Mouse (Mus musculus) hindbrain, embryonic 15.5 days (tissue): ENCODE measurements around the gene Rnf169. TPM values are rescaled to one million over a fixed set of nuclear protein-coding genes. Genes with fewer than 3 reads are reported as not detected.

Source experiments
- ATAC-seq: fragments of 200-750 bp; cut with Nextera tagmentation; 2 replicates; pipeline ENCODE4 v1.8.0; 2017; ENCODE audit warnings: low read depth, moderate number of reproducible peaks, moderate TSS enrichment; ENCODE audit not compliant: low FRiP score
- H3K27ac ChIP-seq: fragments of 300-500 bp; sonication (generic); replicated peaks from 2 replicates; pipeline ENCODE4 v1.5.1; 2015; ENCODE audit warnings: mild to moderate bottlenecking, inconsistent platforms
- H3K27me3 ChIP-seq: fragments of 300-500 bp; sonication (generic); 2 replicates; pipeline ENCODE4 v1.6.1; 2015; ENCODE audit warnings: control low read depth, inconsistent platforms
- H3K36me3 ChIP-seq: fragments of 300-500 bp; sonication (generic); 2 replicates; pipeline ENCODE4 v1.6.1; 2015; ENCODE audit warnings: control low read depth, inconsistent platforms
- H3K4me1 ChIP-seq: fragments of 300-500 bp; sonication (generic); replicated peaks from 2 replicates; pipeline ENCODE4 v1.6.1; 2015; ENCODE audit warnings: control low read depth, inconsistent platforms
- H3K4me2 ChIP-seq: fragments of 300-500 bp; sonication (generic); 2 replicates; pipeline ENCODE4 v1.6.1; 2015; ENCODE audit warnings: moderate library complexity, mild to moderate bottlenecking, inconsistent platforms
- H3K4me3 ChIP-seq: fragments of 300-500 bp; sonication (generic); 2 replicates; pipeline ENCODE4 v1.5.1; 2015; ENCODE audit warnings: mild to moderate bottlenecking, inconsistent platforms
- H3K9ac ChIP-seq: fragments of 300-500 bp; sonication (generic); 2 replicates; pipeline ENCODE4 v1.6.1; 2015; ENCODE audit warnings: inconsistent platforms
- H3K9me3 ChIP-seq: fragments of 300-500 bp; sonication (generic); 2 replicates; pipeline ENCODE4 v1.6.1; 2016; ENCODE audit warnings: control low read depth, inconsistent platforms
- WGBS: fragments of 180-500 bp; shearing (Covaris S2); methylation state at CpG from one replicate; pipeline ENCODE4 v1.1.7; 2015; 5-methylcytosine and 5-hydroxymethylcytosine counted together
- polyA plus RNA-seq: library from polyadenylated mRNA; unstranded; fragments of >200 nt; fragmentation: Nextera tagmentation; extraction: Ambion mirVana; gene quantifications from 2 replicates; pipeline ENCODE4 v1.2.1, GENCODE M21; 2015

The Rnf169 gene
- 4.6 and 4.9 TPM in 2 replicates for polyA plus RNA-seq

DNA sequence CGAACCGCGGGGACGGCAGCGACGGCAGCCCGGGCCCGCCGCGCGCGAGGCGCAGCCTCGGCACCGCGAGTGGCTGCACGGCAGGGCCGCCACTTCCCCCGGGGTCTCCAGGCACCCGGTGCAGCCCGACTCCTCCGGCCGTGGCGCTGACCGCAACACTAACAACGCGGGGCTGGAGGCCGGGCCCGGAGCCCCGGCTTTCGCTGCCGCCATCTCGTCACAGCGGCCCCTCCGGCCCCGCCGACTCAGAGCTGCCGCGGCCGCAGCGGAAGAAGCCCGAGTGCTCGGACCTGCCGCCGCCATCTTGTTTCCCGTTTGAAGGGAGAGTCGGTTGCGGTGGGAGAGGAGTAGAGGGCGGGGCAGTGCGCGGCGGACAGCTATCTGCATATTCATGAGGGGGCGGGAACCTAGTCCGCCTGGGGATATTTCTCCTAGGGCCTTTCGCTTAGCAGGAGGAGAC lies at the start of gene Rnf169:
Gene Rnf169, minus strand, starts transcription at position 317 of the 460 bp plus-strand sequence.
- Histone ChIP-seq H3K4me1 (peaks cover 25% of the 10 kb centered on the region), H3K36me3 (no peaks in the 10 kb centered on the region), H3K9ac (peak within 1 kb of the TSS; percentile 67), H3K9me3 (no peaks in the 10 kb centered on the region), H3K27me3 (no peaks in the 10 kb centered on the region), H3K4me3 (peak within 1 kb of the TSS; percentile 73), H3K4me2 (peak within 1 kb of the TSS; percentile 71), H3K27ac (peak within 1 kb of the TSS; percentile 93)
- ATAC-seq: peak; percentile 96
- WGBS: 0% methylated on average over 39 of the region's 55 CpGs

DNA sequence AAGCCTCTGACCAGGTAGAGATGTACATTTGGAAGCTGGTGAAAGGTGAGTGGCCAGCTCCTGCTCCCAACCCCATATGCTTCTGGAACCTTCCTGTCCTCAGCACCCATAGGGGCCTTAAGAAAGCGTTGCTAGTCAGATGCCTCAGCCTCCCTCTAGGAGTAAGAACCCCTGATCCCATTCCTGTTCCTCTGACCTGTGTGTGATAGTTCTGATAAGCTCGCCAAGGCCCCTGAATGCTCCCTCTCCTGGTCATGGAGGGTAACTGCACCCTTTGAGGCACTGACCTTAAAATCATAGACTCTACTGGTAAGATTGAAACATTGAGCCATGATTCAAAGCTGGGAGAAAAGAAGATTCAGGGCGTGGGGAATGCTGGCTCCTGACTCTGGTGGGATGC lies 49.1 kb upstream of the Rnf169 start:
- no peak overlapping the region for H3K4me3 ChIP-seq
- H3K27me3 ChIP-seq: no peaks in the 10 kb centered on the region
- no peaks in the 10 kb centered on the region for H3K9me3 ChIP-seq
- no peak overlapping the region for H3K9ac ChIP-seq
- H3K27ac ChIP-seq: no peak overlapping the region
- no peaks in the 10 kb centered on the region for H3K36me3 ChIP-seq
- H3K4me2 ChIP-seq: no peak overlapping the region
- WGBS: 33% methylated on average over 3 of the region's 3 CpGs
- no peaks in the 10 kb centered on the region for H3K4me1 ChIP-seq
- ATAC-seq: no peak

- H3K36me3 ChIP-seq: no peaks in the 10 kb centered on the region
- no peak overlapping the region for H3K9ac ChIP-seq
- H3K4me1 ChIP-seq: no peaks in the 10 kb centered on the region
- no peak overlapping the region for H3K27ac ChIP-seq
- no peak for ATAC-seq
- 70% methylated on average over 5 of the region's 5 CpGs for WGBS
- H3K4me3 ChIP-seq: no peak overlapping the region
- H3K27me3 ChIP-seq: no peaks in the 10 kb centered on the region
- H3K9me3 ChIP-seq: no peaks in the 10 kb centered on the region
- no peak overlapping the region for H3K4me2 ChIP-seq
Observed at GRCm38 (mm10) chr7:100027353-100027752, 47.1 kb upstream of the Rnf169 start.

DNA sequence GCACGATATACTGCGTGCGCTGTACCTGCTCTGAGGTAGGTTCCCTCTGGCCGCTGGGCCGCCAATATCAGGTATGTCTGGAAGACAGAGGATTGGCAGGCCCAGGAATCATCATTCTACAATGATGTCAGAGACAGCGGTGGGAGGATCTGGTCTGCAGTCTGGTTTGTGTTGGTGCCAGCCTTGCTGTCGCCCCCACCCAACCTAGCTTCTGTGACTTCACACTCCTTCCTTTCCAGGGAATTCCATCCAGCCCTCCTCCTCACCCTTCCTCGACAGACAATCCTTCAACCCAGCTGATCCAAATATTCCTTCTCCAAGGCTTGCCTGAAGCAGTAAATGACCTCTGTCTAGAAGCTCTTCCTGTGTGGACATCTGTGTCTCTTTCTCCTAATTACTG lies 36.8 kb upstream of the Rnf169 start:
- H3K27me3 ChIP-seq: no peaks in the 10 kb centered on the region
- H3K36me3 ChIP-seq: no peaks in the 10 kb centered on the region
- WGBS: 96% methylated on average over 8 of the region's 8 CpGs
- H3K9ac ChIP-seq: no peak overlapping the region
- H3K9me3 ChIP-seq: no peaks in the 10 kb centered on the region
- H3K4me2 ChIP-seq: no peak overlapping the region
- H3K4me1 ChIP-seq: peaks cover 8% of the 10 kb centered on the region
- ATAC-seq: no peak
- no peak overlapping the region for H3K4me3 ChIP-seq
- no peak overlapping the region for H3K27ac ChIP-seq

- Histone ChIP-seq H3K27me3 (no peaks in the 10 kb centered on the region; the same call in 1 of the 2 replicates), H3K36me3 (no peaks in the 10 kb centered on the region), H3K4me3 (no peak overlapping the region), H3K4me2 (no peak overlapping the region), H3K9ac (no peak overlapping the region), H3K4me1 (peaks cover 9% of the 10 kb centered on the region), H3K9me3 (no peaks in the 10 kb centered on the region), H3K27ac (no peak overlapping the region)
- WGBS: 64% methylated on average over 8 of the region's 8 CpGs
- ATAC-seq: 0 out of 2 replicates have a peak, but pooled peaks have one; percentile 21
Observed at GRCm38 (mm10) chr7:100014123-100014600, 33.9 kb upstream of the Rnf169 start.

DNA sequence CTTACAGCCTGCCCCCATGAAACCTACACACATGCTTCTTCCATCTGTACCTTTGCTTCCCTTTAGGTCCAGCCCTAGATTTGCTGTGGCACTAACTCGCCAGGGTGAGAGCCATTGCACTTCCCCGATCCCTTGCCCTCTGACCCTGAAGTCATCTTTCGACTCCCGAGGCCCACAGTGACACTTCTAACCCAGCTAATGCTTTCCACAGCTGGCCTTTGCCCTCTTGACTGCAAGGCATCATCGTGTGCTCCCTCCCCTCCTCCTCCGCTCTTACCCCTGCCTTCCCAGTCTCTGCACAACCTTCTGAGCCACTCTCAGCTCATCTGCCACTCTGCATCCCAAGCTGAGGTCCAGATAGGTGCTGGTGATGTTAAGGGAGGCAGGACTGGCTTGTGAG lies 32.3 kb upstream of the Rnf169 start:
- H3K4me1 ChIP-seq: peaks cover 9% of the 10 kb centered on the region
- no peaks in the 10 kb centered on the region for H3K9me3 ChIP-seq
- no peak for ATAC-seq
- peaks cover 15% of the 10 kb centered on the region for H3K27me3 ChIP-seq
- H3K4me2 ChIP-seq: no peak overlapping the region
- no peak overlapping the region for H3K9ac ChIP-seq
- peak overlapping the region; percentile 34 for H3K27ac ChIP-seq
- no peaks in the 10 kb centered on the region for H3K36me3 ChIP-seq
- no peak overlapping the region for H3K4me3 ChIP-seq
- WGBS: 33% methylated on average over 6 of the region's 6 CpGs

DNA sequence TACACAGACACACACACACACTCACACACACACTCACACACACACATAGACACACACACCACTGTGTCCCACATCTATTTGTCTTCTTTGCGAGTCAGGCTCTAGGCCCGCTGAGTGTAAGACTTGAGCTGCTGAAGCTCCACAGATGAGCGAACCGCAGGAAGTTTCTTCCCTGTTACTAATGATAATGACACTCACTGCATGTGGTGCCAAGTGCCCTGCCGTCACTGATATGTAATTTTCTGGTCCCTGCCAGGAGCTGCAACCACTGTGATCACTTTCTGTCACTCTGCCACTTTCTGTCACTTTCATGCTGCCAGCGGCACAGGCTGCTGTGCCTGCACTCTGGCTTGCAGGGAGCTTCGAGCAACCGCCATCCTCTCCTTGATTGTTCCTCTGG lies 31.8 kb upstream of the Rnf169 start:
- Histone ChIP-seq H3K27me3 (peaks cover 19% of the 10 kb centered on the region), H3K27ac (peak overlapping the region; percentile 34), H3K36me3 (no peaks in the 10 kb centered on the region), H3K9ac (no peak overlapping the region), H3K4me2 (no peak overlapping the region), H3K9me3 (no peaks in the 10 kb centered on the region), H3K4me1 (peaks cover 9% of the 10 kb centered on the region), H3K4me3 (no peak overlapping the region)
- ATAC-seq: peak; percentile 64
- WGBS: 49% methylated on average over 8 of the region's 8 CpGs

- Histone ChIP-seq H3K27ac (no peak overlapping the region), H3K4me2 (no peak overlapping the region), H3K4me3 (no peak overlapping the region), H3K9me3 (no peaks in the 10 kb centered on the region), H3K4me1 (peaks cover 9% of the 10 kb centered on the region), H3K9ac (no peak overlapping the region), H3K36me3 (no peaks in the 10 kb centered on the region), H3K27me3 (peaks cover 26% of the 10 kb centered on the region)
- ATAC-seq: no peak
- 66% methylated on average over 5 of the region's 5 CpGs for WGBS
Observed at GRCm38 (mm10) chr7:100010711-100011110, 30.5 kb upstream of the Rnf169 start.

DNA sequence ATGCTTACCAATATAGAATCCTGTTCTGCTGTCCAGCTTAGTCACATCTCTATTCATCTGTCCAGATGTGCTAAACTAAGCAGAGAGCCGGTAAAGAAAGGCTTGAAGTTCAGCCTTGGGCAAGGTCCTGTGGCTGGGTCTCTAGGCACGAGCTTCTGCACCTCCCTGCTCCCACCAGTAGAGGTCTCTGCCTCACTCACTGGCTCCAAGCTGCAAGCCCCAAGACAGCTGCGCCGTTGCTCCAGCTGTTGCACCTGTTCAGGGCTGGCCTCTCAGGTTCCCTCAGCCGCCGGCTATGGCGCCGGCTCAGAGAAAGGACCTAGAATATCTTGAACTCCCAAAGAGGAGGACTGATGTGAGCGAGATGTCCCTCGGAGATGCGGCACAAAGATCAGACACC lies 29.4 kb upstream of the Rnf169 start:
- Histone ChIP-seq H3K4me1 (peaks cover 16% of the 10 kb centered on the region), H3K36me3 (no peaks in the 10 kb centered on the region), H3K9ac (no peak overlapping the region), H3K9me3 (no peaks in the 10 kb centered on the region), H3K4me2 (no peak overlapping the region), H3K27me3 (peaks cover 34% of the 10 kb centered on the region), H3K27ac (no peak overlapping the region), H3K4me3 (no peak overlapping the region)
- ATAC-seq: no peak
- 13% methylated on average over 11 of the region's 11 CpGs for WGBS

DNA sequence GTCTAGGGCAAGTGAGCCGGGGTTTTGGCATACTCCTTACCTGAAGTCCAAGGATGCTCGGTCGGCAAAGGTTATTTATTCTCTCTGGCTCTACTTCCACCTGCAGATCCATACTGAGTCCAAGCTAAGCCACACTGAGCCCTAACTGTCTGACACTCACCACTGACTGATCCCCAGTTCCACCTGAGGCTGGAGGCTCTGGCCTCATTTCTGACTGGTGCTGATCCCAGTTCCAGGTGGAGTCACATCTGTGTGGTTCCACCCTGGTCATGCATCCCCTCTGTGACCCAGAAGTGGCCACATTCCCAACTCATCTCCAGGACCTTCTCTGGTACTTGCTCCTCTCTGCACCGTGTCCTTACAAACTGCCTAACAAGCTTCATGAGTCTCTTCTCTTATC lies 28.5 kb upstream of the Rnf169 start:
- Histone ChIP-seq H3K4me1 (peaks cover 16% of the 10 kb centered on the region), H3K4me2 (no peak overlapping the region), H3K27me3 (peaks cover 43% of the 10 kb centered on the region), H3K27ac (no peak overlapping the region), H3K9ac (no peak overlapping the region), H3K4me3 (no peak overlapping the region), H3K36me3 (no peaks in the 10 kb centered on the region), H3K9me3 (no peaks in the 10 kb centered on the region)
- ATAC-seq: no peak
- 92% methylated on average over 4 of the region's 4 CpGs for WGBS

- peaks cover 7% of the 10 kb centered on the region for H3K4me1 ChIP-seq
- peak overlapping the region; percentile 48 for H3K4me3 ChIP-seq
- no peaks in the 10 kb centered on the region for H3K9me3 ChIP-seq
- 6% methylated on average over 11 of the region's 11 CpGs for WGBS
- H3K4me2 ChIP-seq: peak overlapping the region; percentile 97
- no peak overlapping the region for H3K27ac ChIP-seq
- peaks cover 46% of the 10 kb centered on the region for H3K27me3 ChIP-seq
- no peak for ATAC-seq
- no peak overlapping the region for H3K9ac ChIP-seq
- H3K36me3 ChIP-seq: no peaks in the 10 kb centered on the region
Observed at GRCm38 (mm10) chr7:100006411-100006810, 26.2 kb upstream of the Rnf169 start.

- H3K27me3 ChIP-seq: peaks cover 46% of the 10 kb centered on the region
Observed at GRCm38 (mm10) chr7:100005790-100006189, 25.5 kb upstream of the Rnf169 start, which contains the start of gene Chrdl2. Gene Chrdl2, plus strand, starts transcription at chr7:100006172.

GRCm38 (mm10) chr7:100003781-100004180 lies 23.5 kb upstream of the Rnf169 start:
- Histone ChIP-seq H3K4me2 (no peak overlapping the region), H3K9me3 (no peaks in the 10 kb centered on the region), H3K27me3 (peaks cover 43% of the 10 kb centered on the region), H3K36me3 (no peaks in the 10 kb centered on the region), H3K4me1 (peaks cover 7% of the 10 kb centered on the region), H3K9ac (no peak overlapping the region), H3K27ac (no peak overlapping the region), H3K4me3 (no peak overlapping the region)
- 63% methylated on average over 9 of the region's 9 CpGs for WGBS
- ATAC-seq: no peak

More at GRCm38 (mm10) chr7:100005790-100006189, 25.5 kb upstream of the Rnf169 start, which contains the start of gene Chrdl2:
- H3K4me3 ChIP-seq: peak within 1 kb of the TSS; percentile 48
- no peaks in the 10 kb centered on the region for H3K9me3 ChIP-seq
- no peaks in the 10 kb centered on the region for H3K36me3 ChIP-seq
- H3K4me1 ChIP-seq: peaks cover 7% of the 10 kb centered on the region
- ATAC-seq: peak; percentile 86
- no peak within 1 kb of the TSS for H3K27ac ChIP-seq
- WGBS: under 1% methylated on average over 44 of the region's 44 CpGs
- H3K9ac ChIP-seq: peak within 1 kb of the TSS; percentile 40; the same call in 1 of the 2 replicates
- H3K4me2 ChIP-seq: peak within 1 kb of the TSS; percentile 97
